Mouse (Mus musculus): ENCODE data around the gene Ipo5.

Ipo5 gene

DNA sequence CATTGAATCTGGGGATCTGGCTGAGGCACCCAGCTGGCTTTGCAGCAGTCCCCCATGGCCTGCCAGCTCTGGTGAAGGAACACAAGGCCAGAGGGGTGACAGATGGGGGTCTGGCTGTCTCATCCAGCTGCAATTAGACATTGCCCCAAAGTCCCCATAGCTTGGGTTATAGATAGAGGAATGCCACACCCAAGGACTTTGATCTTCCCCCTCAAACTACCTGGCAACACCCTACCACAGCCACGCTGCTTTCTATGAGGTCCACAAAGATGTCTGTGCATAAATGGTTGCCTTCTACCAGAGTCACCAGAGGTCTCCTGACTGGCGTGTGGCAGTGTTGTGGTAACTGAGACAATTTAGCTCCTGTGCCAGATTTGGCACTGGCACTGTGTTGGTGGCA is 39.0 kb downstream of the Ipo5 start:
- TF ChIP-seq GATA4 (IDR thresholded peaks at IDR 0.05; ENCODE audit: insufficient replicate concordance, low read length): no peak

DNA sequence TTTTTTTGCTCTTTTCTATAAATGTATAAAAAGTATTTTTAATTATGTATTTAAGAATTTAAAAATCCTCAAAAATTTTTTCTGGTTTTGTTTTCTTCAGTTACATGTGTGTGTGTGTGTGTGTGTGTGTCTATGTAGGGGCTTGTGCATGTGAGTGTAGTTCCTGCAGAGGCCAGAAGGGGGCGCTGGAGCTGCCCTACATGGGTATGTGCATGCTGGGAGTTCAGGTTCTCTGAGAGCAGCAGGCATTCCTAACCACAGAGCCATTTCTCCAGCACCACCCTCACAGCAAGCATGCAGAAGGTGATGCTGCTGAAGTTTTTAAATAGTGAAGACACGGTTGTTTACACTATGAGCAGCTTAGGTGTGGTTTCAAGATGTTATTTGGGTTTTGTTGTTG is 41.4 kb downstream of the Ipo5 start:
- no peak for TF ChIP-seq GATA4 (IDR thresholded peaks at IDR 0.05; ENCODE audit: insufficient replicate concordance, low read length)

DNA sequence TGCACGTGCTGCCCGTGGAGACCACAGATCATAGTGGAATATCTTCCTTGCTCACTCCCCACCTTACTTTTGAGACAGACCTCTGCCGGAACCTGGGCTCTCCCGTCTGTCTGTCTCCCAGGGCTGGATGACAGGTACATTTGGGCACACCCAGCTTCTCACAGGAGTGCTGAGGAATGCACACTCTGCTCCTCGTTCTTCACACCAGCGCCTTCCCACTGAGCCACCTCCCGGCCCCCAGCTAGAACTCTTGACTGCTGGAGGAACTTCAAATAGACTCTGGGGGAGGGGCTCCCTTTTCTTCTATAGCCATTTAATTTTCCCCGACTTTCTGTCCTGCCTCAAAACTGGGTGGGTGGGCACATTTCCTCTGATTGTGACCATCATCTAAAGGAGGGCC is 49.5 kb downstream of the Ipo5 start:
- no peak for TF ChIP-seq GATA4 (IDR thresholded peaks at IDR 0.05; ENCODE audit: insufficient replicate concordance, low read length)

DNA sequence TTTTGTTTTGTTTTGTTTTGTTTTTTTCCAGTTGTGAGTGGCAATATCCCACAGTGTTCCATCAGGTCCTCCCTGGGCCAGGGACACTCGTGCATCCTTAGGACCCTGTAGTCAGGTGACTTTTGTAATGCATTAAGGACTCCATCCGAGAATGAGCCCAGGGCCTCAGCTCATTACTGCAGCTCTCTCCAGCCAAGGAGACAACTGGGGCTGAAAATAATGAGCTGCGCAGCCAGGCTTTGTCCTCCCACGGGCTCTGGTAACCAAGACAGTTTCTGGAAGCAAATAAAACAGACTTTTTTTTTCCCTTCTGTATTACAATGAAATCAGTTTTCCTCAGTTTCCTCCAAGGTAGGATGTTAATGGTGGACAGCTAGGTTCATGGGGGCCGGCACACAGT is 50.0 kb downstream of the Ipo5 start:
- no peak for TF ChIP-seq GATA4 (IDR thresholded peaks at IDR 0.05; ENCODE audit: insufficient replicate concordance, low read length)

- TF ChIP-seq GATA4 (IDR thresholded peaks at IDR 0.05; ENCODE audit: insufficient replicate concordance, low read length): no peak
Observed at GRCm38 (mm10) chr14:120967072-120967471, 56.0 kb downstream of the Ipo5 start.

GRCm38 (mm10) chr14:120968723-120969122 is 57.7 kb downstream of the Ipo5 start:
- TF ChIP-seq GATA4 (IDR thresholded peaks at IDR 0.05; ENCODE audit: insufficient replicate concordance, low read length): no peak

DNA sequence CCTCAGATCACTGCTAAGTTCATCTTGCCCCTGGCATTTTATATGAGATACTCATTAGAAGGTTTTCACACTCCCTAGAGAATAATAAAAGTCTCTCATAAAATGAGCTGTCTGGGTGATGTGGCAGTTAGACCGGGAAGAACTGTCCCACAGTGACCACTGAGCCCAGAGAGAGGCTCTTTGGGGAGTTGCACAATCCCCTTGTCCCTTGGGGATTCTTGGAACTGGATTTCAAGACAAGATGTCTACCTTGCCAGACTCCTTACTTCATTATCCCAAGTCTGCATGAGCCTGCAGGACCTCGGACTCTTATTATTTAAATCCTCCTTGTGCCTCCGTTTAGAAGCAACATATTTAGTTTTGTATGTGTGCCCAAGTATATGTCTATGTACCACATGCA is 58.6 kb downstream of the Ipo5 start:
- no peak for TF ChIP-seq GATA4 (IDR thresholded peaks at IDR 0.05; ENCODE audit: insufficient replicate concordance, low read length)

- TF ChIP-seq GATA4 (IDR thresholded peaks at IDR 0.05; ENCODE audit: insufficient replicate concordance, low read length): no peak
Observed at GRCm38 (mm10) chr14:120970637-120971036, 59.6 kb downstream of the Ipo5 start.

DNA sequence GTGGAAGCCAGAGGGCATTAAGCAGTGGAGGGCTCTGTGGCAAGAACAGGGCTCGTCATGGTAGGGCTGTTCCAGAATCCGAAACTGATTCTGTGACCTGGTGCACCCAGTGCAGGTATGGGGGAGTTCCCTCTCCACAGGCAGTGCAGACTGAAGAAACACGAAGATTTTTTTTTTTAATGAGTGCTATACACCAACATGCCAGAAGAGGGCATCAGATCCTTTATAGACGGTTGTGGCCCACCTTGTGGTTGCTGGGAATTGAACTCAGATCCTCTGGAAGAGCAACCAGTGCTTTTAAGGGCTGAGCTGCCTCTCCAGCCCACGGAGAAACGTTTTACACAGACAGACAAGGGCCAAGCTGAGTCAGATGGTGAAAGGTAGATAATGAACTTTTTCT is 60.3 kb downstream of the Ipo5 start:
- TF ChIP-seq GATA4 (IDR thresholded peaks at IDR 0.05; ENCODE audit: insufficient replicate concordance, low read length): no peak

DNA sequence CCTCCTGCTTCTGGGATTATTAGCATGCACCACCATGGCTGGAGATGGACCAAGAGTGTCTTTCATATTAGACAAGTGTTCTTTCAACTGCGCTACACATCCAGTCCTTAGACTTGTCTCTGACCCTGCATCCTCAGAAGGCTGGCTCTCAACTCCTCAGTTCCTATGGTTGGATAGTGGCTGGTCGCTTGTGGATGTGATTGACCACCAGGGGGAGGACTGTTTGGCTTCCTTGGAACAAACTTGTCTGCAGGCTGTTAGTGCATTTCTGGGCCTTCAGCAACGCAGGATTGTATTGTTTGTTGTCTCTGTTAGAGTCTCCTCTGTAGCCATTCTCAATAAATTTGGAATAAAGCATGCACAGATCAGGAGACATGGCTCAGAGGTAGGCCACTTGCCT is 68.5 kb downstream of the Ipo5 start:
- TF ChIP-seq GATA4 (IDR thresholded peaks at IDR 0.05; ENCODE audit: insufficient replicate concordance, low read length): no peak

- no peak for TF ChIP-seq GATA4 (IDR thresholded peaks at IDR 0.05; ENCODE audit: insufficient replicate concordance, low read length)
Observed at GRCm38 (mm10) chr14:120989126-120989525, 78.1 kb downstream of the Ipo5 start.
